15 mouse cellular contexts compared by ENCODE assay signal in genomic region chr17:36982253-36983155, GRCm38 (mm10). TPM values are rescaled to one million over a fixed set of nuclear protein-coding genes. Genes with fewer than 3 reads are reported as not detected.
DNase-seq lines count a peak whose midpoint lies in the region; ATAC-seq lines count a peak whose summit lies in the region.
"Had no signal": no experiment of that assay in that cellular context is flagged by ENCODE, and none has a peak within 500 bp of the region (broad histone marks: within the 10 kb centered on the region; RNA-seq: fewer than 3 reads in every experiment).

No protein-coding gene starts in this region.

- DNase-seq in 416B (ENCODE audit: low read depth) = peak; percentile 55
- peak; percentile 34 for DNase-seq in T-cell, adult 2 months (ENCODE audit: low spot score)
- DNase-seq in adrenal gland, postnatal 36 days = no peak
- no peak for DNase-seq in neural tube, embryonic 10.5 days (ENCODE audit: extremely low spot score, low spot score)
- no peak for DNase-seq in cerebellum, adult 9-10 months
- DNase-seq: B cell, adult 2 months; cerebellum, postnatal 10 days; kidney, adult 18-20 months; liver; midbrain, embryonic 14.5 days; right cerebral cortex, postnatal 4 days had no signal

- ATAC-seq in heart, embryonic 15.5 days (replicated peaks; ENCODE audit: insufficient number of reproducible peaks, insufficient read depth, low FRiP score, low read depth) = no peak
- no peak for ATAC-seq in heart, embryonic 12.5 days (ENCODE audit: insufficient number of reproducible peaks, low FRiP score)
- ATAC-seq in intestine, embryonic 15.5 days = peak; percentile 54

- no peaks in the 10 kb centered on the region for H3K9me3 ChIP-seq in heart, embryonic 15.5 days (replicated peaks)
- H3K9me3 ChIP-seq in heart, embryonic 12.5 days (replicated peaks) = no peaks in the 10 kb centered on the region
- no peaks in the 10 kb centered on the region for H3K9me3 ChIP-seq in intestine, embryonic 15.5 days

- peaks cover 13% of the 10 kb centered on the region for H3K4me1 ChIP-seq in heart, embryonic 15.5 days (replicated peaks)
- H3K4me1 ChIP-seq in heart, embryonic 12.5 days (replicated peaks) = peaks cover 18% of the 10 kb centered on the region; the same call in 1 of the 2 replicates
- H3K4me1 ChIP-seq in intestine, embryonic 15.5 days (replicated peaks) = peaks cover 14% of the 10 kb centered on the region; the same call in 1 of the 2 replicates

- H3K27me3 ChIP-seq in heart, embryonic 15.5 days = peaks cover 3% of the 10 kb centered on the region
- peaks cover 19% of the 10 kb centered on the region for H3K27me3 ChIP-seq in heart, embryonic 12.5 days (replicated peaks)
- H3K27me3 ChIP-seq in intestine, embryonic 15.5 days (replicated peaks) = peaks cover 3% of the 10 kb centered on the region

- H3K27ac ChIP-seq in heart, embryonic 15.5 days = no peak overlapping the region
- H3K27ac ChIP-seq in heart, embryonic 12.5 days (ENCODE audit: poor library complexity, severe bottlenecking) = no peak overlapping the region
- no peak overlapping the region for H3K27ac ChIP-seq in intestine, embryonic 15.5 days

- H3K36me3 ChIP-seq in heart, embryonic 15.5 days = no peaks in the 10 kb centered on the region
- H3K36me3 ChIP-seq in heart, embryonic 12.5 days = no peaks in the 10 kb centered on the region
- H3K36me3 ChIP-seq in intestine, embryonic 15.5 days = no peaks in the 10 kb centered on the region

- H3K9ac ChIP-seq in heart, embryonic 15.5 days = no peak overlapping the region
- H3K9ac ChIP-seq in heart, embryonic 12.5 days = no peak overlapping the region
- no peak overlapping the region for H3K9ac ChIP-seq in intestine, embryonic 15.5 days

- peak overlapping the region; percentile 67; the same call in 1 of the 2 replicates for H3K4me2 ChIP-seq in heart, embryonic 15.5 days
- no peak overlapping the region for H3K4me2 ChIP-seq in heart, embryonic 12.5 days
- 0 out of 2 replicates have a peak overlapping the region, but pooled peaks have one; percentile 9 for H3K4me2 ChIP-seq in intestine, embryonic 15.5 days (replicated peaks)

- WGBS in heart, embryonic 15.5 days = 45% methylated on average over 5 of the region's 5 CpGs
- WGBS in heart, embryonic 12.5 days = 29% methylated on average over 5 of the region's 5 CpGs
- WGBS in intestine, embryonic 15.5 days = 37% methylated on average over 5 of the region's 5 CpGs

- H3K4me3 ChIP-seq in heart, embryonic 15.5 days = no peak overlapping the region
- H3K4me3 ChIP-seq in heart, embryonic 12.5 days = no peak overlapping the region
- H3K4me3 ChIP-seq in intestine, embryonic 15.5 days (replicated peaks) = no peak overlapping the region

RNA-seq across cellular contexts. Expression of gene 2410137M14Rik, which starts 1.5 kb away (rescaled TPM):
- polyA plus RNA-seq in heart, embryonic 15.5 days (2015; fragmentation: Nextera tagmentation; extraction: Ambion mirVana) = not detected in 2 replicates
- polyA plus RNA-seq in heart, embryonic 12.5 days (2016; fragmentation: Nextera tagmentation; extraction: Ambion mirVana) = 0.20 TPM in 1 of 2 replicates, not detected in the other
- not detected in 2 replicates for polyA plus RNA-seq in intestine, embryonic 15.5 days (2015; fragmentation: Nextera tagmentation; extraction: Ambion mirVana)
- total RNA-seq in adrenal gland, postnatal 36 days (2021) = not detected
- polyA plus RNA-seq: heart, embryonic 14.5 days had no signal

RNA-seq across cellular contexts. Expression of gene H2-M5, which starts 6.8 kb away (rescaled TPM):
- polyA plus RNA-seq in heart, embryonic 15.5 days (2015; fragmentation: Nextera tagmentation; extraction: Ambion mirVana) = 0.34 and 0.49 TPM in 2 replicates
- 0.31 and 0.36 TPM in 2 replicates for polyA plus RNA-seq in heart, embryonic 12.5 days (2016; fragmentation: Nextera tagmentation; extraction: Ambion mirVana)
- polyA plus RNA-seq in intestine, embryonic 15.5 days (2015; fragmentation: Nextera tagmentation; extraction: Ambion mirVana) = 0.24 and 0.28 TPM in 2 replicates
- not detected for total RNA-seq in adrenal gland, postnatal 36 days (2021)

RNA-seq across cellular contexts. Expression of gene Zfp57, which starts 18.5 kb away (rescaled TPM):
- 32.4 and 40.4 TPM in 2 replicates for polyA plus RNA-seq in heart, embryonic 15.5 days (2015; fragmentation: Nextera tagmentation; extraction: Ambion mirVana)
- polyA plus RNA-seq in heart, embryonic 12.5 days (2016; fragmentation: Nextera tagmentation; extraction: Ambion mirVana) = 60.0 and 64.4 TPM in 2 replicates
- 49.9 and 57.6 TPM in 2 replicates for polyA plus RNA-seq in intestine, embryonic 15.5 days (2015; fragmentation: Nextera tagmentation; extraction: Ambion mirVana)
- 1 to 10 TPM; 1.5 to 3.3 TPM for total RNA-seq in adrenal gland, postnatal 36 days (2021)

RNA-seq across cellular contexts. Expression of gene Znrd1as, which starts 24.1 kb away (rescaled TPM):
- 6.2 and 7.4 TPM in 2 replicates for polyA plus RNA-seq in heart, embryonic 15.5 days (2015; fragmentation: Nextera tagmentation; extraction: Ambion mirVana)
- polyA plus RNA-seq in heart, embryonic 12.5 days (2016; fragmentation: Nextera tagmentation; extraction: Ambion mirVana) = 6.4 and 6.7 TPM in 2 replicates
- polyA plus RNA-seq in intestine, embryonic 15.5 days (2015; fragmentation: Nextera tagmentation; extraction: Ambion mirVana) = 6.3 TPM in 2 replicates
- total RNA-seq in adrenal gland, postnatal 36 days (2021) = 10 to 100 TPM in 1 of 2 experiments, 1 to 10 TPM in 1; 9.0 to 13.6 TPM

RNA-seq across cellular contexts. Expression of gene Znrd1, which starts 24.1 kb away (rescaled TPM):
- 41.2 and 47.4 TPM in 2 replicates for polyA plus RNA-seq in heart, embryonic 15.5 days (2015; fragmentation: Nextera tagmentation; extraction: Ambion mirVana)
- polyA plus RNA-seq in heart, embryonic 12.5 days (2016; fragmentation: Nextera tagmentation; extraction: Ambion mirVana) = 37.5 and 40.3 TPM in 2 replicates
- polyA plus RNA-seq in intestine, embryonic 15.5 days (2015; fragmentation: Nextera tagmentation; extraction: Ambion mirVana) = 69.5 and 76.3 TPM in 2 replicates
- 10 to 100 TPM; 44.2 to 45.0 TPM for total RNA-seq in adrenal gland, postnatal 36 days (2021)

Comparison
In these comparisons a context has a peak if more than half of its experiments do, and no peak if none do; other contexts are left out.
1. DNase-seq: peak in 416B (single experiment) and T-cell, adult 2 months (single experiment); none in adrenal gland, postnatal 36 days (0 of 2), neural tube, embryonic 10.5 days (single experiment) and cerebellum, adult 9-10 months (single experiment).